Mouse (Mus musculus) stomach, postnatal 0 days (tissue): ENCODE results near the gene Zfp101. TPM values are rescaled to one million over a fixed set of nuclear protein-coding genes. Genes with fewer than 3 reads are reported as not detected.
A peak's percentile ranks its signal among the peaks of the same experiment; 100 is the strongest.

Experiments
- ATAC-seq: fragments of 200-750 bp; cut with Nextera tagmentation; 2 replicates; pipeline ENCODE4 v1.8.0; 2017; ENCODE audit not compliant: low FRiP score, low TSS enrichment
- DNase-seq: peaks from one replicate; pipeline ENCODE4 v3.0.0-alpha.2; 2016; ENCODE audit warnings: low spot score
- H3K27ac ChIP-seq: fragments of 300-500 bp; sonication (generic); replicated peaks from 2 replicates; pipeline ENCODE4 v1.5.1; 2014; ENCODE audit warnings: mild to moderate bottlenecking, control low read depth
- H3K27me3 ChIP-seq: fragments of 300-500 bp; sonication (generic); 2 replicates; pipeline ENCODE4 v1.6.1; 2014; ENCODE audit warnings: low read length; ENCODE audit not compliant: control insufficient read depth, insufficient read depth
- H3K36me3 ChIP-seq: fragments of 300-500 bp; sonication (generic); 2 replicates; pipeline ENCODE4 v1.6.1; 2014; ENCODE audit warnings: low read length, mixed read lengths; ENCODE audit not compliant: control insufficient read depth, insufficient read depth
- H3K4me1 ChIP-seq: fragments of 300-500 bp; sonication (generic); replicated peaks from 2 replicates; pipeline ENCODE4 v1.6.1; 2014; ENCODE audit warnings: antibody characterized with exemption; ENCODE audit not compliant: control insufficient read depth, insufficient read depth
- H3K4me2 ChIP-seq: fragments of 300-500 bp; sonication (generic); replicated peaks from 2 replicates; pipeline ENCODE4 v1.6.1; 2014; ENCODE audit warnings: low read depth, mild to moderate bottlenecking, control low read depth, moderate library complexity
- H3K4me3 ChIP-seq: fragments of 300-500 bp; sonication (generic); 2 replicates; pipeline ENCODE4 v1.5.1; 2014; ENCODE audit warnings: low read depth, low read length, control low read depth
- H3K9ac ChIP-seq: fragments of 300-500 bp; sonication (generic); 2 replicates; pipeline ENCODE4 v1.6.1; 2014; ENCODE audit warnings: mild to moderate bottlenecking, low read length, control low read depth, mixed read lengths
- H3K9me3 ChIP-seq: fragments of 300-500 bp; sonication (generic); 2 replicates; pipeline ENCODE4 v1.6.1; 2016; ENCODE audit warnings: low read length; ENCODE audit not compliant: control insufficient read depth
- CTCF ChIP-seq: IDR thresholded peaks from 2 replicates; pipeline ENCODE4 v1.5.1; 2016; ENCODE audit warnings: antibody characterized with exemption, low read depth, mild to moderate bottlenecking, moderate library complexity
- EP300 ChIP-seq: optimal IDR thresholded peaks from 2 replicates; pipeline ENCODE3; 2016; ENCODE audit warnings: antibody characterized with exemption
- WGBS: fragments of 180-500 bp; shearing (Covaris S2); extraction: QIAGEN DNeasy Blood & Tissue Kit; methylation state at CpG from one replicate; pipeline ENCODE4 v1.1.7; 2014; 5-methylcytosine and 5-hydroxymethylcytosine counted together
- polyA plus RNA-seq: library from polyadenylated mRNA; unstranded; fragments of >200 nt; fragmentation: Nextera tagmentation; extraction: Ambion mirVana; gene quantifications from 2 replicates; pipeline ENCODE4 v1.2.1, GENCODE M21; 2015

Zfp101 gene
- polyA plus RNA-seq: 6.0 and 6.1 TPM in 2 replicates

DNA sequence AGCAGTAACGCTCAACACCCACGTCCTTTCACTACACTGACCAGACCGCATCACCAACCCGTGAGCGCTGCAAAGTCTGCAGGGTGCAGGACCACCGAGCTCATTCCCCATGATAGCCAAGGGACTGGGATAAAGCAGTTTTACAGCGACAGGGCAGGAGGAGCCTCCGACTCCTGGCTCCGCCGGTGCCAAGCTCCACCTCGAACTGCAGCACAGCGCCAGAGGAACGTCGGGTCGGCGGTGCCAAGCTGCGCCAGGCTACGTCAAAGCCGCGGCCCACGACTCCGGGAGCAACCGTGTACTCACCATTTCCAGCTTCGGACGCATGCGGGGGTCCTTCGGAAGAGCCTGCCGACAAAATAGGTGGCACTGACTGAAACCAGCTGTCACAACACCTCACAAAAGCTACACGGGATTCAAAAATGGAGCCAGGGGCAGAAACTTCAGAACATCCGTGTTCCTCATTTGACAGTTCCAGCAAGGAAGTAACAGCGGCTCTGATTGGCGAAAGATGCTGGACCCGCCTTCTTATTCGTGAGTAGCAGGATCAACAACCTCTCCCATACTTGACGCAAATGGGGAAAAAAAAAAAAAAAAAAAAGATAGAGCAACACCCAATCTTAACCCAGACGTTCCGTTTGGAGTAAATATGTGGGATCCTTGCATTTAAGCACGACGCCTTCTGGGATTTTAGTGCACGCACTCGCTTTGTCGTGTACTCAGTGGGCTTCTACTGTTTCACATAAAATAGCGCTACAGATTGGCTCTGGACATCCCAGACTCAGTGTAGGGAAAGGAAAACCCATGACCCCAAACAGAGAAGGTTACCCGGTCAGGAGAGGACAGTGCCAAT lies at the start of gene Zfp101:
Zfp101 (minus strand) TSS at position 460 of the 853 bp plus-strand sequence.
- Histone ChIP-seq H3K9me3 (no peaks in the 10 kb centered on the region), H3K27ac (peak within 1 kb of the TSS; percentile 74), H3K4me1 (no peaks in the 10 kb centered on the region), H3K4me3 (peak within 1 kb of the TSS; percentile 66), H3K9ac (peak within 1 kb of the TSS; percentile 63), H3K4me2 (peak within 1 kb of the TSS; percentile 69), H3K27me3 (no peaks in the 10 kb centered on the region), H3K36me3 (no peaks in the 10 kb centered on the region)
- no peak for TF ChIP-seq CTCF
- TF ChIP-seq EP300: no peak
- peak; percentile 100 for ATAC-seq
- under 1% methylated on average over 44 of the region's 44 CpGs for WGBS
- DNase-seq: peak; percentile 92

DNA sequence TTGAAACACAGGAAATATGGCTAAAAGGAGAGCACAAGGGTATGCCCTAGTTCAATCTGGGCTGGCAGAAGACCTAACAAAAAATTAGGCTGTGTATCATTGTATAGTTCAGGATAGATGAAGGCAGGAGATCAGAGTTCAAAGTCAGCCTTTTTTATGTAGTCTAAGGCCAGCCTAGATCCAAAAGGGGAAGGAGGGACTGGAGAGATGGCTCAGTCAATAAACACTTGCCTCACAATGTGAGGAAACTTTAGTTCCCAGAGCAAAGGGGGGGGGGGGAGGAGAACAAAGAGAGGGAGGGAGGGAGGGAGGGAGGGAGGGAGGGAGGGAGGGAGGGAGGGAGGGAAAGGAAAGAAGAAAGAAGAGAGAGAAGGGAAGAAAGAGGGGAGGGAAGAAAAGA lies 46.7 kb upstream of the Zfp101 start:
- Histone ChIP-seq H3K36me3 (no peaks in the 10 kb centered on the region), H3K4me2 (no peak overlapping the region), H3K27ac (no peak overlapping the region), H3K27me3 (no peaks in the 10 kb centered on the region), H3K9me3 (no peaks in the 10 kb centered on the region), H3K4me1 (no peaks in the 10 kb centered on the region), H3K9ac (no peak overlapping the region), H3K4me3 (no peak overlapping the region)
- DNase-seq (no peak), ATAC-seq (no peak)
- TF ChIP-seq EP300 (no peak), CTCF (no peak)

DNA sequence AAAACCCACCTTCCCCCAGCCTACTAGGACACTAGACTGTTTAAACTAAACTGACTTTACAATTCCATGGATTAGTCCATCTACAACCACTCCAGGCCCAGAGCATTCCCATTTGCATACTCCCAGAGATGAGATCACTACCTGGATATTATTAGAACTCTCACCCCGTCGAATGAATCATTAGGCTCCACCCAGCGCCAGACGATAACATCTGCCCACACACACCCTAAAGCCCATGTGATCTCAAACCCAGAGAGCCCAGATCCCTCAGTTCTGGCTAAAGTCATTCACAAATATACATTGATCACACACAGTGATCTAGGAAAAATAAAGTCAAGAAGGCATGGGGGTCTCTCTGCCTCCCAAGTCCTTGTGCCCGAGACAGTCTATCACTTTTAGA lies 45.5 kb upstream of the Zfp101 start:
- no peak overlapping the region for H3K27ac ChIP-seq
- H3K27me3 ChIP-seq: no peaks in the 10 kb centered on the region
- H3K9me3 ChIP-seq: no peaks in the 10 kb centered on the region
- TF ChIP-seq EP300: no peak
- no peak for TF ChIP-seq CTCF
- DNase-seq (peak; percentile 57), ATAC-seq (peak; percentile 94)
- H3K4me1 ChIP-seq: no peaks in the 10 kb centered on the region
- 44% methylated on average over 5 of the region's 5 CpGs for WGBS
- H3K36me3 ChIP-seq: no peaks in the 10 kb centered on the region
- no peak overlapping the region for H3K9ac ChIP-seq
- no peak overlapping the region for H3K4me3 ChIP-seq
- no peak overlapping the region for H3K4me2 ChIP-seq

DNA sequence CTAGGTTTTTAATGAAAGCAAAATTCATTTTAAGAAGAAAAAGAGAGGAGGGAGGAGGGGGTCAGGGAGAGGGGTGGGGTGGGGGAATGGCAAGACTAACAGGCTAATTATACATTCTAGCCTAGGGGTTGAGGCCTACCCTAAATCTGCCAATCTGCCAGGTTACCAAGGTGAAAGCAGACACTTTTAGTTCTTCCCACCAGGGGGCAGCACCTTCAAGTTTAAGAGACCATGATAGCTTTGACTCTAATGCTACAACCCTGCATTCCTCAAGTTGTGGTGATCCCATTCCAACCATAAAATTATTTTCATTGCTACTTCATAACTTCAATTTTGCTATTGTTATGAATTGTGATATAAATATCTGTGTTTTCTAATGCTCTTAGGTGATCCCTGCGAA lies 44.7 kb upstream of the Zfp101 start:
- Histone ChIP-seq H3K4me3 (no peak overlapping the region), H3K4me1 (no peaks in the 10 kb centered on the region), H3K27ac (no peak overlapping the region), H3K9me3 (no peaks in the 10 kb centered on the region), H3K36me3 (no peaks in the 10 kb centered on the region), H3K4me2 (no peak overlapping the region), H3K9ac (no peak overlapping the region), H3K27me3 (no peaks in the 10 kb centered on the region)
- peak; percentile 83 for TF ChIP-seq CTCF
- no peak for TF ChIP-seq EP300
- DNase-seq: peak; percentile 71
- peak; percentile 70; the same call in 1 of the 2 replicates for ATAC-seq
- 50% methylated on average over 1 of the region's 1 CpGs for WGBS

DNA sequence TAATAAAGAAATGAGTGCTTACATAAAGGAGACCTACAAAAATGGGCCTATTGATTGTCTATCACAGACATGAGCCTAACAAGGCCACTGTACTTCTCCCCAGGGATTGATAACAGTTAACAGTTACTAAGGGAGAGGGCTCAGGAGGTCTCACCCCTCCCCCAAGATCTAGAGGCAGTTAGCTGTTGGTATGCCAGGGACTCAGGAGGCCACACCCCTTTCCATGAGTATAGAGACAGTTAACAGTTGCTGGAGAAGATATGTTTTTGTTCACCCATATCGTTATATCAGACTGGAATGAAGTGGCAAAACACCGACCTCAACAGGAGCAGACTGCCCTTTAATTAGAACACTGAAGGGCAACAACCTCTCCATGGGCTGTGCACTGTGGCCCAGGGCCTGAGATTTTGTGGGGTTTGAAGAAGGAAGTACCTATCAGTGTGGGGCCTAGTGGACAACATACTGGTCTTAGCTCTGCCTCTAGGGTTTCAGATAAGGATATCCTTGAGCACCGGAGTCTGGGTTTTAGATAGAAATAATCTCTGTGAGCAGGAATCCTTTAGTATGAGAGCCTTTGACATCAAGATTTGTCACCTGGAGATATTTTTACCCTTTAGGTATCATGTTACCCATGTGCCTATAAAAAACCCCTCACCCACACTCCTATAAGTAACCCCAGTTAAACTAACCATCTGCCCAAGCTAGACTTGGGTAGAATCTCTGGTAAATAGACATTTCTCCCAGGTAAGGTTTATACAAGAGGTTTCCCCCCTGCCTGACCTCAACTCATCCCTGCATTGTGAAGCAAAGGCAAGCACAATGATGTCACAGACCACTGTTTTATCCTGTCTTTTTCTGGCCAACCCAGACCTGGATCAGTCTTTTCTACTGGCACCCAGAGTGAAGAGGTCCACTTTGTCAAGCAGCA lies 37.8 kb upstream of the Zfp101 start, which contains the start of gene Actl9:
Actl9 (plus strand) TSS at position 878 of the 928 bp plus-strand sequence.
- H3K4me1 ChIP-seq: no peaks in the 10 kb centered on the region
- no peak within 1 kb of the TSS for H3K9ac ChIP-seq
- WGBS: 80% methylated on average over 3 of the region's 3 CpGs
- H3K4me3 ChIP-seq: no peak within 1 kb of the TSS
- no peak for ATAC-seq
- TF ChIP-seq CTCF (no peak), EP300 (no peak)
- no peaks in the 10 kb centered on the region for H3K27me3 ChIP-seq
- H3K36me3 ChIP-seq: no peaks in the 10 kb centered on the region
- no peak within 1 kb of the TSS for H3K27ac ChIP-seq
- no peak for DNase-seq
- no peaks in the 10 kb centered on the region for H3K9me3 ChIP-seq
- no peak within 1 kb of the TSS for H3K4me2 ChIP-seq
